Mouse (Mus musculus) brown adipose tissue, adult 24 weeks (tissue): ENCODE results near the gene Camsap3. TPM values are rescaled to one million over a fixed set of nuclear protein-coding genes. Genes with fewer than 3 reads are reported as not detected.
"Not testable (repeated sequence)": the region's sequence is repeated elsewhere in the genome, so short reads cannot be mapped to it uniquely, and the experiment has no call there.

Source experiments
- H3K27ac ChIP-seq: fragments of 200-500 bp; replicated peaks from 2 replicates; pipeline ENCODE4 v1.5.1; 2012; ENCODE audit warnings: low read depth, mild to moderate bottlenecking, low read length
- H3K4me1 ChIP-seq: fragments of 200-500 bp; 2 replicates; pipeline ENCODE4 v1.6.1; 2012; ENCODE audit warnings: low read length, mixed read lengths; ENCODE audit not compliant: control insufficient read depth, insufficient read depth, insufficient read length
- H3K4me3 ChIP-seq: fragments of 200-500 bp; 2 replicates; pipeline ENCODE4 v1.5.1; 2012; ENCODE audit warnings: low read depth, mild to moderate bottlenecking, low read length, moderate library complexity; ENCODE audit not compliant: insufficient read depth
- polyA plus RNA-seq: library from polyadenylated mRNA; stranded (reverse); fragments of >200 nt; gene quantifications from 2 replicates; pipeline ENCODE4 v1.2.4, GENCODE M21; 2012; ENCODE audit not compliant: missing spikeins, insufficient read depth, insufficient read length

Camsap3 gene
- polyA plus RNA-seq: 11.3 and 14.4 TPM in 2 replicates

GRCm38 (mm10) chr8:3586993-3587390, at the start of gene Camsap3:
Gene Camsap3, plus strand, starts transcription at chr8:3587293.
- H3K4me1 ChIP-seq: no peaks in the 10 kb centered on the region
- peak within 1 kb of the TSS; percentile 83 for H3K4me3 ChIP-seq
- peak within 1 kb of the TSS; percentile 47; the same call in 1 of the 2 replicates for H3K27ac ChIP-seq

GRCm38 (mm10) chr8:3537666-3538065, 49.4 kb upstream of the Camsap3 start:
- Histone ChIP-seq H3K4me3 (no peak overlapping the region), H3K27ac (no peak overlapping the region), H3K4me1 (no peaks in the 10 kb centered on the region)

GRCm38 (mm10) chr8:3539146-3539545, 47.9 kb upstream of the Camsap3 start:
- Histone ChIP-seq H3K27ac (no peak overlapping the region), H3K4me3 (no peak overlapping the region), H3K4me1 (no peaks in the 10 kb centered on the region)

DNA sequence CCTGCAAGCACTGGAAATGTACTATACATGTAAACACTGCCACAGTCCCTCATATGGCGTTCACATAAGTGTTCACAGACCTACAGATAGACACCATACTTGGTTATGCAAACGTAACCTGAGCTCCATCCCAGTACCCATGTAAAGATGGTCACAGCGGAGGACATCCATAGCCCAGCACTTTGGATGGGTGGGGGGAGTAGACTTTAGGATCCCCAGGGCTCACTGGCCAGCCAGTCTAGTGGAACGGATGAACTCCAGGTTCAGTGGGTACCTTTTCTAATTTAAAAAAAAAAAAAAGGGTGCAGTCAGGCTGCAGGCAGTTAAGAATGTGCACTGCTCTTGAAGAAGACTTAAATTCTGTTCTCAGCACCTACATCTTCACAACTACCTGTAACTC, 47.0 kb upstream of the Camsap3 start:
- Histone ChIP-seq H3K4me3 (no peak overlapping the region), H3K4me1 (no peaks in the 10 kb centered on the region), H3K27ac (no peak overlapping the region)

DNA sequence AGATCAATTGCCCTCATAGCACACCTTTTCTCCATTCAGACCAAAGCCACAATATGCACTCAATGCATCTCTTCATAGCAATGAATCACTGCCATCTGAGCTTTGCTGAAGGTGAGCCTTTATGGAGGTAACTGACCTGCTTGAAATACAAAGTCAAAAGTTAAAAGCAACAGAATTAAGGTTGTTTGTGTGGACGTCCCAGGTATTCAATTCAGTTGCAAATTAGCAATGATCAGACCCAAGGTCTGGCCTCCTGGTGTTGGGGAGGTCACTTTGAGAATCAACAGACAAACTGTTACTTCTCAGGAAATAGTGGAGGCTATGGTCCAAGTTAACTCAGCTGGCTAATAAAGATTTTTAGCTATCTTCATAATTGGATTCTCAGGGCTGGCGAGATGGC, 40.6 kb upstream of the Camsap3 start:
- no peaks in the 10 kb centered on the region for H3K4me1 ChIP-seq
- H3K27ac ChIP-seq: no peak overlapping the region
- H3K4me3 ChIP-seq: no peak overlapping the region

GRCm38 (mm10) chr8:3552240-3552639, 34.9 kb upstream of the Camsap3 start:
- Histone ChIP-seq H3K27ac (no peak overlapping the region), H3K4me1 (no peaks in the 10 kb centered on the region), H3K4me3 (no peak overlapping the region)

- Histone ChIP-seq H3K4me1 (no peaks in the 10 kb centered on the region), H3K27ac (no peak overlapping the region), H3K4me3 (no peak overlapping the region)
Measured at GRCm38 (mm10) chr8:3556114-3556513, 31.0 kb upstream of the Camsap3 start.

DNA sequence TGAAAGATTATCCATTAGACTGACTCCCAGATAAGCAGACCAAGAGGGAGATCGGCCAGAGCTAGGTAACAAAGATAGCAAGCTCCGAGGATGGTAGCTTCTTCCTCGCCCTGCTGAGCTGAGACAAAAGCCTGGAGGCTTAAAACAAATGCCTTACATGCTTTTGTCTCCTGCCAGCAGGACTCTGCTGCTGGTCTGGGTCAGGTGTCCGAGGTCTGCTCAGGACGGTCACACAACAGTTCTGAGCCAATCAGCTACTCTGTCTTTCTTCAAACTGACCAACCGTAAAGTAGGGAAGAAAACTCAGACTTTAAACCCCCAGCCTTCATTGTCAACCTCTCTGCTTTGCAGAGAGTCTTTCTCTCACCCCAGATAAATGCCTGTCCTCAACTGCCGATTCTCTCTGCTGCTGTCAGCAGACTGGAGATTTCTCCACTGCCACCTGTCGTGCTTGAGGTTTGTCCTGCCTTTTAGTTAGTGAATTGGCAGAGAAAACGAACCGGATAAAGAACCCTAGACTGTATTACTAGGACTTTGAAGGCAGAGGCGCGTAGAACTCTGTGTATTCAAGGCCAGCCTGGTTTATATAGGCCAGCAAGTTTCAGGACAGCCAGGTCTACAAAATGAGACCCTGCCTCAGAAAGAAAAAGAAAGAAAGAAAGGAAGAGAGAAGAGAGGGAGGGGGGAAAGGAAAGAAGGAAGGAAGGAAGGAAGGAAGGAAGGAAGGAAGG, 19.3 kb upstream of the Camsap3 start, which contains the start of gene C330021F23Rik:
TSS of gene C330021F23Rik (plus strand) at position 350 of the 731 bp plus-strand sequence.
- Histone ChIP-seq H3K27ac (no peak within 1 kb of the TSS), H3K4me3 (peak within 1 kb of the TSS; percentile 11; the same call in 1 of the 2 replicates), H3K4me1 (no peaks in the 10 kb centered on the region)

GRCm38 (mm10) chr8:3568378-3568777, 18.7 kb upstream of the Camsap3 start:
- Histone ChIP-seq H3K4me1 (no peaks in the 10 kb centered on the region), H3K4me3 (no peak overlapping the region), H3K27ac (no peak overlapping the region)

GRCm38 (mm10) chr8:3569784-3570183, 17.3 kb upstream of the Camsap3 start:
- Histone ChIP-seq H3K27ac (no peak overlapping the region), H3K4me3 (no peak overlapping the region), H3K4me1 (no peaks in the 10 kb centered on the region)

DNA sequence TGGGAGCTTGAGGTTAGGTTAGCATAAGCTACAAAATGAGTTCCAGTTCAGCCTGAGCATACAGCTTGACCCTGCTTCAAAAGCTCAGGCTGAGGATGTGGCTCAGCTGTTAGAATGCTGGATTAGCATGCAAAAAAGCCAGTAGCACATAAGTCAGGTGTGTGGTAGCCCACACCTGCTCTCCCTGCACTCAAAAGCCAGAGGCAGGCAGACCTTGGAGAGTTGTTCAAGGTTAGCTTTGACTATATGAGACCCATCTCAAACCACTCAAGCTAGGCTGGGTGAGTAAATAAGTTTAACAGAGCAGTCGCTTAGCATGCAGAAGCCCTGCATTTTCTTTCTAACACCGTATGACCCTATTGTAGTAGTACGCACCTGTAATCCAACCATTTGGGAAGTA, 12.5 kb upstream of the Camsap3 start:
- no peak overlapping the region for H3K4me3 ChIP-seq
- H3K27ac ChIP-seq: no peak overlapping the region
- no peaks in the 10 kb centered on the region for H3K4me1 ChIP-seq

GRCm38 (mm10) chr8:3576211-3576960, 10.7 kb upstream of the Camsap3 start:
- H3K4me1 ChIP-seq: no peaks in the 10 kb centered on the region
- no peak overlapping the region for H3K4me3 ChIP-seq
- H3K27ac ChIP-seq: no peak overlapping the region

- H3K4me3 ChIP-seq: no peak overlapping the region
- no peaks in the 10 kb centered on the region for H3K4me1 ChIP-seq
- H3K27ac ChIP-seq: no peak overlapping the region
Measured at GRCm38 (mm10) chr8:3579390-3580364, 7.4 kb upstream of the Camsap3 start.

GRCm38 (mm10) chr8:3581961-3582360, 5.1 kb upstream of the Camsap3 start:
- not testable (repeated sequence) for H3K4me1 ChIP-seq, H3K4me3 ChIP-seq, H3K27ac ChIP-seq

- Histone ChIP-seq H3K4me1 (no peaks in the 10 kb centered on the region), H3K4me3 (no peak overlapping the region), H3K27ac (no peak overlapping the region)
Measured at GRCm38 (mm10) chr8:3586452-3586851, 641 bp upstream of the Camsap3 start.
